ENCODE assay signal across 30 mouse cellular contexts in genomic region chr14:117889653-117890052, GRCm38 (mm10).
DNase-seq lines count a peak whose midpoint lies in the region; ATAC-seq and TF ChIP-seq lines count a peak whose summit lies in the region.
"Had no signal": no experiment of that assay in that cellular context is flagged by ENCODE, and none has a peak within 500 bp of the region (broad histone marks: within the 10 kb centered on the region; RNA-seq: fewer than 3 reads in every experiment).

No protein-coding gene starts in this region.

- H3K27ac ChIP-seq in forebrain, postnatal 0 days (ENCODE audit: low read depth, low read length) = no peak overlapping the region
- no peak overlapping the region for H3K27ac ChIP-seq in forebrain, embryonic 13.5 days
- no peak overlapping the region for H3K27ac ChIP-seq in kidney, postnatal 0 days
- no peak overlapping the region for H3K27ac ChIP-seq in lung, postnatal 0 days (ENCODE audit: low read length)
- H3K27ac ChIP-seq: forebrain, embryonic 12.5 days; hindbrain, embryonic 10.5 days; limb, embryonic 10.5 days; limb, embryonic 15.5 days; liver, embryonic 15.5 days; lung, embryonic 15.5 days; macrophage; midbrain, embryonic 13.5 days; neural tube, embryonic 15.5 days had no signal

- 56% methylated on average over 2 of the region's 2 CpGs for WGBS in forebrain, postnatal 0 days
- 61% methylated on average over 2 of the region's 2 CpGs for WGBS in forebrain, embryonic 13.5 days
- WGBS in kidney, postnatal 0 days = 44% methylated on average over 2 of the region's 2 CpGs
- 42% methylated on average over 2 of the region's 2 CpGs for WGBS in lung, postnatal 0 days

- H3K9ac ChIP-seq in forebrain, postnatal 0 days = no peak overlapping the region
- H3K9ac ChIP-seq in forebrain, embryonic 13.5 days = no peak overlapping the region
- H3K9ac ChIP-seq in kidney, postnatal 0 days (ENCODE audit: low read depth, low read length) = no peak overlapping the region
- H3K9ac ChIP-seq in lung, postnatal 0 days (replicated peaks; ENCODE audit: low read depth) = no peak overlapping the region
- H3K9ac ChIP-seq: forebrain, embryonic 12.5 days; heart, embryonic 12.5 days; limb, embryonic 15.5 days; liver, embryonic 15.5 days; lung, embryonic 15.5 days; midbrain, embryonic 13.5 days; neural tube, embryonic 15.5 days had no signal

- H3K4me2 ChIP-seq in forebrain, postnatal 0 days (ENCODE audit: low read depth) = no peak overlapping the region
- no peak overlapping the region for H3K4me2 ChIP-seq in forebrain, embryonic 13.5 days
- no peak overlapping the region for H3K4me2 ChIP-seq in kidney, postnatal 0 days (ENCODE audit: low read length)
- no peak overlapping the region for H3K4me2 ChIP-seq in lung, postnatal 0 days (replicated peaks; ENCODE audit: low read depth, low read length)
- H3K4me2 ChIP-seq: forebrain, embryonic 12.5 days; heart, embryonic 12.5 days; limb, embryonic 15.5 days; liver, embryonic 15.5 days; lung, embryonic 15.5 days; midbrain, embryonic 13.5 days; neural tube, embryonic 15.5 days had no signal

- no peaks in the 10 kb centered on the region for H3K4me1 ChIP-seq in forebrain, postnatal 0 days (ENCODE audit: insufficient read depth)
- peaks cover 11% of the 10 kb centered on the region; the same call in 1 of the 2 replicates for H3K4me1 ChIP-seq in forebrain, embryonic 13.5 days
- H3K4me1 ChIP-seq in kidney, postnatal 0 days (replicated peaks; ENCODE audit: insufficient read depth, low read length) = no peaks in the 10 kb centered on the region
- no peaks in the 10 kb centered on the region for H3K4me1 ChIP-seq in lung, postnatal 0 days (ENCODE audit: insufficient read depth, low read depth, low read length)
- H3K4me1 ChIP-seq: heart, embryonic 12.5 days; liver, embryonic 15.5 days; lung, embryonic 15.5 days had no signal

- TF ChIP-seq EP300 in lung, postnatal 0 days (IDR thresholded peaks at IDR 0.05) = no peak

- DNase-seq in forebrain, postnatal 0 days = no peak
- DNase-seq in kidney, postnatal 0 days (ENCODE audit: low spot score) = peak; percentile 41
- DNase-seq in kidney, adult 9 months = no peak
- no peak for DNase-seq in lung, postnatal 0 days (ENCODE audit: low spot score)
- no peak for DNase-seq in lung, postnatal 36 days
- DNase-seq in right cerebral cortex, postnatal 10 days (ENCODE audit: low spot score in 2 of 2) = no peak
- DNase-seq in ovary, postnatal 36 days (ENCODE audit: low spot score) = no peak
- DNase-seq: adrenal gland, adult 2 months; adrenal gland, postnatal 36 days; cerebellum, adult 2 months; cerebellum, postnatal 14 days; gastrocnemius, postnatal 25 days; heart, postnatal 10 days; kidney, postnatal 25 days; thymus, adult 2 months; thymus, postnatal 36 days had no signal

- no peak overlapping the region for H3K4me3 ChIP-seq in forebrain, postnatal 0 days (ENCODE audit: low read depth, low read length)
- no peak overlapping the region for H3K4me3 ChIP-seq in forebrain, embryonic 13.5 days
- no peak overlapping the region for H3K4me3 ChIP-seq in kidney, postnatal 0 days (replicated peaks; ENCODE audit: low read depth, low read length)
- no peak overlapping the region for H3K4me3 ChIP-seq in lung, postnatal 0 days (ENCODE audit: low read depth, low read length)
- H3K4me3 ChIP-seq: erythroblast, embryonic 14.5 days; forebrain, embryonic 12.5 days; heart, embryonic 12.5 days; hindbrain, embryonic 10.5 days; limb, embryonic 10.5 days; limb, embryonic 15.5 days; liver, embryonic 15.5 days; lung, embryonic 15.5 days; midbrain, embryonic 13.5 days; neural tube, embryonic 15.5 days had no signal

- no peaks in the 10 kb centered on the region for H3K36me3 ChIP-seq in forebrain, postnatal 0 days (ENCODE audit: insufficient read depth)
- H3K36me3 ChIP-seq in forebrain, embryonic 13.5 days (ENCODE audit: poor library complexity, severe bottlenecking) = no peaks in the 10 kb centered on the region
- no peaks in the 10 kb centered on the region for H3K36me3 ChIP-seq in kidney, postnatal 0 days (ENCODE audit: insufficient read depth, low read length)
- no peaks in the 10 kb centered on the region for H3K36me3 ChIP-seq in lung, postnatal 0 days (ENCODE audit: insufficient read depth, low read length)
- H3K36me3 ChIP-seq: forebrain, embryonic 12.5 days; heart, embryonic 12.5 days; hindbrain, embryonic 10.5 days; limb, embryonic 10.5 days; limb, embryonic 15.5 days; liver, embryonic 15.5 days; lung, embryonic 15.5 days; midbrain, embryonic 13.5 days; neural tube, embryonic 15.5 days had no signal

- no peaks in the 10 kb centered on the region for H3K27me3 ChIP-seq in forebrain, postnatal 0 days (ENCODE audit: insufficient read depth, low read length)
- H3K27me3 ChIP-seq in forebrain, embryonic 13.5 days = no peaks in the 10 kb centered on the region
- no peaks in the 10 kb centered on the region for H3K27me3 ChIP-seq in kidney, postnatal 0 days (ENCODE audit: insufficient read depth, low read length)
- H3K27me3 ChIP-seq in lung, postnatal 0 days (replicated peaks; ENCODE audit: insufficient read depth, low read length) = no peaks in the 10 kb centered on the region
- H3K27me3 ChIP-seq: forebrain, embryonic 12.5 days; limb, embryonic 15.5 days; liver, embryonic 15.5 days; lung, embryonic 15.5 days; midbrain, embryonic 13.5 days; neural tube, embryonic 15.5 days had no signal

- no peak for ATAC-seq in forebrain, postnatal 0 days
- ATAC-seq in forebrain, embryonic 13.5 days = no peak
- no peak for ATAC-seq in kidney, postnatal 0 days (replicated peaks; ENCODE audit: low FRiP score, low read depth)
- no peak for ATAC-seq in lung, postnatal 0 days
- ATAC-seq: hindbrain, embryonic 16.5 days; intestine, embryonic 16.5 days; midbrain, embryonic 13.5 days had no signal

- peak; percentile 26; the same call in 1 of the 2 replicates for TF ChIP-seq CTCF in forebrain, postnatal 0 days (IDR thresholded peaks at IDR 0.05; ENCODE audit: low read depth)
- peak; percentile 44 for TF ChIP-seq CTCF in kidney, postnatal 0 days (IDR thresholded peaks at IDR 0.05; ENCODE audit: low read depth)
- TF ChIP-seq CTCF in lung, postnatal 0 days (IDR thresholded peaks at IDR 0.05) = 0 out of 2 replicates have a peak, but pooled peaks have one; percentile 28

- no peaks in the 10 kb centered on the region for H3K9me3 ChIP-seq in forebrain, postnatal 0 days (ENCODE audit: low read length)
- H3K9me3 ChIP-seq in forebrain, embryonic 13.5 days (replicated peaks) = no peaks in the 10 kb centered on the region
- H3K9me3 ChIP-seq in kidney, postnatal 0 days (replicated peaks; ENCODE audit: low read length) = no peaks in the 10 kb centered on the region
- no peaks in the 10 kb centered on the region for H3K9me3 ChIP-seq in lung, postnatal 0 days (ENCODE audit: low read length)
- H3K9me3 ChIP-seq: forebrain, embryonic 12.5 days; heart, embryonic 12.5 days; hindbrain, embryonic 10.5 days; limb, embryonic 10.5 days; limb, embryonic 15.5 days; liver, embryonic 15.5 days; lung, embryonic 15.5 days; midbrain, embryonic 13.5 days; neural tube, embryonic 15.5 days had no signal
